Mouse (Mus musculus) limb, embryonic 14.5 days (tissue): ENCODE results near the gene Copz1. TPM values are rescaled to one million over a fixed set of nuclear protein-coding genes. Genes with fewer than 3 reads are reported as not detected.
A peak's percentile ranks its signal among the peaks of the same experiment; 100 is the strongest.

Experiments
- ATAC-seq: fragments of 200-750 bp; cut with Nextera tagmentation; 2 replicates; pipeline ENCODE4 v1.8.0; 2017; ENCODE audit warnings: low read depth, moderate number of reproducible peaks, moderate TSS enrichment; ENCODE audit not compliant: low FRiP score
- DNase-seq: peaks from one replicate; pipeline ENCODE4 v3.0.0-alpha.2; 2015; ENCODE audit warnings: low spot score
- H3K27ac ChIP-seq: fragments of 300-500 bp; sonication (generic); replicated peaks from 2 replicates; pipeline ENCODE4 v1.5.1; 2014; ENCODE audit warnings: low read depth, mild to moderate bottlenecking, low read length, moderate library complexity, mixed read lengths
- H3K27me3 ChIP-seq: fragments of 300-500 bp; sonication (generic); 2 replicates; pipeline ENCODE4 v1.6.1; 2014; ENCODE audit warnings: low read length, mixed read lengths; ENCODE audit not compliant: control insufficient read depth, insufficient read depth
- H3K36me3 ChIP-seq: fragments of 300-500 bp; sonication (generic); 2 replicates; pipeline ENCODE4 v1.6.1; 2014; ENCODE audit warnings: mild to moderate bottlenecking, low read length, moderate library complexity, mixed read lengths; ENCODE audit not compliant: control insufficient read depth, insufficient read depth
- H3K4me1 ChIP-seq: fragments of 300-500 bp; sonication (generic); 2 replicates; pipeline ENCODE4 v1.6.1; 2014; ENCODE audit warnings: antibody characterized with exemption, low read length, mixed read lengths; ENCODE audit not compliant: control insufficient read depth, insufficient read depth
- H3K4me2 ChIP-seq: fragments of 300-500 bp; sonication (generic); replicated peaks from 2 replicates; pipeline ENCODE4 v1.6.1; 2014; ENCODE audit warnings: low read depth, mild to moderate bottlenecking, low read length, moderate library complexity; ENCODE audit not compliant: severe bottlenecking
- H3K4me3 ChIP-seq: fragments of 300-500 bp; sonication (generic); replicated peaks from 2 replicates; pipeline ENCODE4 v1.5.1; 2014; ENCODE audit warnings: low read length
- H3K9ac ChIP-seq: fragments of 300-500 bp; sonication (generic); 2 replicates; pipeline ENCODE4 v1.6.1; 2014; ENCODE audit warnings: mild to moderate bottlenecking, low read depth, low read length, moderate library complexity; ENCODE audit not compliant: severe bottlenecking
- H3K9me3 ChIP-seq: fragments of 300-500 bp; sonication (generic); 2 replicates; pipeline ENCODE4 v1.6.1; 2016; ENCODE audit warnings: low read length; ENCODE audit not compliant: control insufficient read depth
- POLR2A ChIP-seq: fragments of 200-500 bp; IDR thresholded peaks from 2 replicates; pipeline ENCODE4 v1.8.0; 2012; ENCODE audit warnings: inconsistent platforms, mild to moderate bottlenecking, moderate library complexity, borderline replicate concordance; ENCODE audit not compliant: insufficient read depth, insufficient read length; ENCODE audit errors: extremely low read depth
- WGBS: fragments of 180-500 bp; shearing (Covaris S2); extraction: QIAGEN DNeasy Blood & Tissue Kit; methylation state at CpG from one replicate; pipeline ENCODE4 v1.1.7; 2014; 5-methylcytosine and 5-hydroxymethylcytosine counted together
- polyA plus RNA-seq, 2 experiments: library from polyadenylated mRNA; depleted of rRNA in 1 of 2; stranded (reverse) in 1 of 2; unstranded in 1 of 2; fragments of >200 nt; fragmentation: Nextera tagmentation in 1 of 2; extraction: Ambion mirVana in 1 of 2; gene quantifications; 2 replicates each; pipeline versions ENCODE4 v1.2.1 to v1.2.3; 2012 to 2014

Copz1 gene
- polyA plus RNA-seq, 2 experiments: 200 to 292 TPM

DNA sequence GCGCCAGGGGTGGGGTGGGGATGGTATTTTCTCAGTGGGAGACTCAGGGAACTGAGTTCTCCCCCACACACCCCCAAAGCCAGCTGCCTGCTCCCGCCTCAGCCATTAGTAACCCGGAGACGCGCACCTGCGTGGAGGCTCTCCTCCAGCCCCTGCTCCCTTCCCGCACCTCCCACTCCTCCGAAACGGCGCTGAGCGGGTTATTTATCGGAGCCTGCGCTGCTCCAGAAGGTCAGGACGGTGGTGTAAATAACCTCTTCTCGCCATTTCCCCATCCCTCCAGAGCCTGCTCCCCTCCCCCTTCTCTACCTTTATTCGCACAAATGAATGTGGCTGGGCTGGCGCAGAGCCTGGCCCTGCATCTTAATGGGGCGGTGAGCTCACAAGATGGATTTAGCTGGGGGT, 27.6 kb downstream of the Copz1 start:
- Histone ChIP-seq H3K4me1 (peaks cover 95% of the 10 kb centered on the region), H3K27me3 (no peaks in the 10 kb centered on the region), H3K36me3 (peaks cover 13% of the 10 kb centered on the region), H3K4me2 (peak overlapping the region; percentile 46), H3K4me3 (peak overlapping the region; percentile 25), H3K27ac (peak overlapping the region; percentile 93), H3K9ac (0 out of 2 replicates have a peak overlapping the region, but pooled peaks have one; percentile 18), H3K9me3 (no peaks in the 10 kb centered on the region)
- DNase-seq: peak; percentile 89
- WGBS: 3% methylated on average over 18 of the region's 18 CpGs
- peak; percentile 60 for ATAC-seq
- TF ChIP-seq POLR2A: no peak

DNA sequence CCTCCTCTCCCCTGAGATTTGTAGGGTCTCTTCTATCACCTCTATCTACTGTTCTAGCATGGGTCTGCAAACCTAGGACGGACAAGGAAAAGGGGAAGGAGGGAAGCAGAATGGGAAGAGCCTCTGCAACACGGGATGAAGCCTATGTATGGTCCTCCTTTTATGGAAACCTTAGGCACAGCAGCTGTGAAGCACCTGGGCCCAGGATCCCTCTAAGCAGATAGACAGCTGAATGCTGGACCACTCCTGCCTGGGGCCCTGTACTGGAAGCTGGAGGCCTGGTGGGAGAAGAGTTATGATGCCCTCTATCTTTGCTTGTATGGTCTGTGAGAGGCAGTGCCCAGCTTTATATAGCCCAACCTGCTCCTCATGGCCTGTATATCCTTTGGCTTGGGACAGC, 28.0 kb downstream of the Copz1 start:
- TF ChIP-seq POLR2A: no peak
- H3K36me3 ChIP-seq: peaks cover 13% of the 10 kb centered on the region
- H3K9ac ChIP-seq: peak overlapping the region; percentile 8; the same call in 1 of the 2 replicates
- peaks cover 91% of the 10 kb centered on the region for H3K4me1 ChIP-seq
- peak overlapping the region; percentile 25 for H3K4me3 ChIP-seq
- peak overlapping the region; percentile 93 for H3K27ac ChIP-seq
- ATAC-seq (no peak), DNase-seq (no peak)
- 6% methylated on average over 2 of the region's 2 CpGs for WGBS
- H3K27me3 ChIP-seq: no peaks in the 10 kb centered on the region
- no peaks in the 10 kb centered on the region for H3K9me3 ChIP-seq
- peak overlapping the region; percentile 46 for H3K4me2 ChIP-seq

- 0% methylated on average over 2 of the region's 2 CpGs for WGBS
- H3K36me3 ChIP-seq: peaks cover 13% of the 10 kb centered on the region
- H3K27me3 ChIP-seq: no peaks in the 10 kb centered on the region
- TF ChIP-seq POLR2A: no peak
- H3K4me2 ChIP-seq: peak overlapping the region; percentile 46; the same call in 1 of the 2 replicates
- ATAC-seq (peak; percentile 6; the same call in 1 of the 2 replicates), DNase-seq (peak; percentile 90)
- H3K4me3 ChIP-seq: no peak overlapping the region
- 0 out of 2 replicates have a peak overlapping the region, but pooled peaks have one; percentile 8 for H3K9ac ChIP-seq
- peaks cover 91% of the 10 kb centered on the region for H3K4me1 ChIP-seq
- H3K27ac ChIP-seq: peak overlapping the region; percentile 93
- H3K9me3 ChIP-seq: no peaks in the 10 kb centered on the region
Observed at GRCm38 (mm10) chr15:103301046-103301445, 28.5 kb downstream of the Copz1 start.

- DNase-seq (no peak), ATAC-seq (no peak)
- Histone ChIP-seq H3K27me3 (no peaks in the 10 kb centered on the region), H3K4me2 (no peak overlapping the region; the same call in 1 of the 2 replicates), H3K4me1 (peaks cover 89% of the 10 kb centered on the region), H3K4me3 (no peak overlapping the region), H3K9ac (peak overlapping the region; percentile 41), H3K36me3 (peaks cover 9% of the 10 kb centered on the region), H3K27ac (peak overlapping the region; percentile 93), H3K9me3 (no peaks in the 10 kb centered on the region)
- WGBS: 13% methylated on average over 5 of the region's 5 CpGs
- no peak for TF ChIP-seq POLR2A
Observed at GRCm38 (mm10) chr15:103301547-103302340, 29.2 kb downstream of the Copz1 start.

GRCm38 (mm10) chr15:103302341-103303021, 30.0 kb downstream of the Copz1 start:
- TF ChIP-seq POLR2A: no peak
- DNase-seq (peak; percentile 67), ATAC-seq (no peak)
- H3K4me1 ChIP-seq: peaks cover 87% of the 10 kb centered on the region
- H3K9me3 ChIP-seq: no peaks in the 10 kb centered on the region
- H3K36me3 ChIP-seq: peaks cover 1% of the 10 kb centered on the region; the same call in 1 of the 2 replicates
- no peaks in the 10 kb centered on the region for H3K27me3 ChIP-seq
- H3K27ac ChIP-seq: peak overlapping the region; percentile 93
- 13% methylated on average over 6 of the region's 6 CpGs for WGBS
- no peak overlapping the region for H3K4me2 ChIP-seq
- H3K9ac ChIP-seq: no peak overlapping the region
- H3K4me3 ChIP-seq: no peak overlapping the region
